ENCODE assay signal across 17 mouse cellular contexts in genomic region chr3:59168476-59168875, GRCm38 (mm10). TPM values are rescaled to one million over a fixed set of nuclear protein-coding genes. Genes with fewer than 3 reads are reported as not detected.
DNase-seq lines count a peak whose midpoint lies in the region; ATAC-seq and TF ChIP-seq lines count a peak whose summit lies in the region.
"Had no signal": no experiment of that assay in that cellular context is flagged by ENCODE, and none has a peak within 500 bp of the region (broad histone marks: within the 10 kb centered on the region; RNA-seq: fewer than 3 reads in every experiment).

No protein-coding gene starts in this region.

- peak; percentile 31; the same call in 1 of the 2 replicates for TF ChIP-seq CTCF in kidney, postnatal 0 days (IDR thresholded peaks at IDR 0.05; ENCODE audit: low read depth)
- peak; percentile 42 for TF ChIP-seq CTCF in stomach, postnatal 0 days (IDR thresholded peaks at IDR 0.05; ENCODE audit: low read depth)

- H3K4me2 ChIP-seq in kidney, postnatal 0 days (ENCODE audit: low read length): no peak overlapping the region
- H3K4me2 ChIP-seq in neural tube, embryonic 15.5 days: no peak overlapping the region
- H3K4me2 ChIP-seq in stomach, postnatal 0 days (replicated peaks; ENCODE audit: low read depth): no peak overlapping the region
- H3K4me2 ChIP-seq: heart, embryonic 13.5 days; hindbrain, embryonic 14.5 days had no signal

- 90% methylated on average over 6 of the region's 6 CpGs for WGBS in kidney, postnatal 0 days
- WGBS in neural tube, embryonic 15.5 days: 93% methylated on average over 6 of the region's 6 CpGs
- 77% methylated on average over 6 of the region's 6 CpGs for WGBS in stomach, postnatal 0 days

- no peaks in the 10 kb centered on the region for H3K9me3 ChIP-seq in kidney, postnatal 0 days (replicated peaks; ENCODE audit: low read length)
- no peaks in the 10 kb centered on the region for H3K9me3 ChIP-seq in neural tube, embryonic 15.5 days (replicated peaks)
- no peaks in the 10 kb centered on the region for H3K9me3 ChIP-seq in stomach, postnatal 0 days (ENCODE audit: control insufficient read depth, low read length)
- H3K9me3 ChIP-seq: heart, embryonic 13.5 days had no signal

- no peak for TF ChIP-seq EP300 in stomach, postnatal 0 days (optimal IDR thresholded peaks at IDR 0.05)

- no peak for ATAC-seq in kidney, postnatal 0 days (replicated peaks; ENCODE audit: low FRiP score, low read depth)
- 0 out of 2 replicates have a peak, but pooled peaks have one; percentile 38 for ATAC-seq in neural tube, embryonic 15.5 days (ENCODE audit: low FRiP score)
- ATAC-seq in stomach, postnatal 0 days (ENCODE audit: low FRiP score, low TSS enrichment): no peak
- no peak for ATAC-seq in activated CD4-positive, CD25-positive, alpha-beta regulatory T cell, adult 4 months

- DNase-seq in kidney, postnatal 0 days (ENCODE audit: low spot score): no peak
- no peak for DNase-seq in kidney, adult 8-10 months
- DNase-seq in neural tube, embryonic 10.5 days (ENCODE audit: extremely low spot score, low spot score): no peak
- DNase-seq in NIH3T3 (ENCODE audit: low read depth): peak; percentile 11
- DNase-seq in stomach, postnatal 0 days (ENCODE audit: low spot score): no peak
- DNase-seq: adrenal gland, postnatal 14 days; cerebellum, adult 9-10 months; gastrocnemius, postnatal 25 days; kidney, adult 9 months; right cerebral cortex, postnatal 25 days had no signal

- H3K9ac ChIP-seq in kidney, postnatal 0 days (ENCODE audit: low read depth, low read length): no peak overlapping the region
- H3K9ac ChIP-seq in neural tube, embryonic 15.5 days (replicated peaks): no peak overlapping the region
- H3K9ac ChIP-seq in stomach, postnatal 0 days (ENCODE audit: low read length): no peak overlapping the region
- H3K9ac ChIP-seq: heart, embryonic 13.5 days; hindbrain, embryonic 14.5 days had no signal

- no peaks in the 10 kb centered on the region for H3K4me1 ChIP-seq in kidney, postnatal 0 days (replicated peaks; ENCODE audit: insufficient read depth, low read length)
- no peaks in the 10 kb centered on the region for H3K4me1 ChIP-seq in neural tube, embryonic 15.5 days
- no peaks in the 10 kb centered on the region; the same call in 1 of the 2 replicates for H3K4me1 ChIP-seq in stomach, postnatal 0 days (replicated peaks; ENCODE audit: control insufficient read depth, insufficient read depth)

- no peak overlapping the region for H3K27ac ChIP-seq in kidney, postnatal 0 days
- no peak overlapping the region for H3K27ac ChIP-seq in neural tube, embryonic 15.5 days (replicated peaks)
- H3K27ac ChIP-seq in stomach, postnatal 0 days (replicated peaks): peak overlapping the region; percentile 37
- H3K27ac ChIP-seq: heart, embryonic 13.5 days; hindbrain, embryonic 14.5 days; left cerebral cortex, adult 2 months had no signal

- H3K36me3 ChIP-seq in kidney, postnatal 0 days (ENCODE audit: insufficient read depth, low read length): no peaks in the 10 kb centered on the region
- no peaks in the 10 kb centered on the region for H3K36me3 ChIP-seq in neural tube, embryonic 15.5 days
- no peaks in the 10 kb centered on the region for H3K36me3 ChIP-seq in stomach, postnatal 0 days (ENCODE audit: control insufficient read depth, insufficient read depth, low read length)
- H3K36me3 ChIP-seq: heart, embryonic 13.5 days had no signal

- H3K4me3 ChIP-seq in kidney, postnatal 0 days (replicated peaks; ENCODE audit: low read depth, low read length): no peak overlapping the region
- no peak overlapping the region for H3K4me3 ChIP-seq in neural tube, embryonic 15.5 days (replicated peaks)
- no peak overlapping the region for H3K4me3 ChIP-seq in stomach, postnatal 0 days (ENCODE audit: low read depth, low read length)
- H3K4me3 ChIP-seq: erythroblast, embryonic 14.5 days; heart, embryonic 13.5 days; left cerebral cortex, adult 2 months; myocyte had no signal

- H3K27me3 ChIP-seq in kidney, postnatal 0 days (ENCODE audit: insufficient read depth, low read length): no peaks in the 10 kb centered on the region
- H3K27me3 ChIP-seq in neural tube, embryonic 15.5 days (replicated peaks): no peaks in the 10 kb centered on the region
- H3K27me3 ChIP-seq in stomach, postnatal 0 days (ENCODE audit: control insufficient read depth, insufficient read depth, low read length): no peaks in the 10 kb centered on the region
- H3K27me3 ChIP-seq: heart, embryonic 13.5 days had no signal

RNA-seq across cellular contexts. Expression of gene P2ry14, which starts 15.1 kb away (rescaled TPM):
- 8.8 and 8.9 TPM in 2 replicates for polyA plus RNA-seq in kidney, postnatal 0 days (2015; fragmentation: Nextera tagmentation; extraction: Ambion mirVana)
- polyA plus RNA-seq in neural tube, embryonic 15.5 days (2015; fragmentation: Nextera tagmentation; extraction: Ambion mirVana): 4.9 and 5.0 TPM in 2 replicates
- polyA plus RNA-seq in stomach, postnatal 0 days (2015; fragmentation: Nextera tagmentation; extraction: Ambion mirVana): 9.8 and 13.4 TPM in 2 replicates
- polyA plus RNA-seq in activated CD4-positive, CD25-positive, alpha-beta regulatory T cell, adult 4 months (2017; shearing (Covaris generic)): 1 to 10 TPM; 5.0 to 5.1 TPM
- polyA plus RNA-seq: erythroblast, embryonic 14.5 days had no signal

RNA-seq across cellular contexts. Expression of gene Gpr87, which starts 26.4 kb away (rescaled TPM):
- 0.20 and 0.53 TPM in 2 replicates for polyA plus RNA-seq in kidney, postnatal 0 days (2015; fragmentation: Nextera tagmentation; extraction: Ambion mirVana)
- polyA plus RNA-seq in neural tube, embryonic 15.5 days (2015; fragmentation: Nextera tagmentation; extraction: Ambion mirVana): 0.13 and 0.77 TPM in 2 replicates
- 46.9 and 49.3 TPM in 2 replicates for polyA plus RNA-seq in stomach, postnatal 0 days (2015; fragmentation: Nextera tagmentation; extraction: Ambion mirVana)
- polyA plus RNA-seq in activated CD4-positive, CD25-positive, alpha-beta regulatory T cell, adult 4 months (2017; shearing (Covaris generic)): not detected
- polyA plus RNA-seq: erythroblast, embryonic 14.5 days; heart, embryonic 13.5 days; hindbrain, embryonic 14.5 days; myocyte had no signal

RNA-seq across cellular contexts. Expression of gene P2ry13, which starts 42.2 kb away (rescaled TPM):
- polyA plus RNA-seq in kidney, postnatal 0 days (2015; fragmentation: Nextera tagmentation; extraction: Ambion mirVana): 0.86 and 0.88 TPM in 2 replicates
- polyA plus RNA-seq in neural tube, embryonic 15.5 days (2015; fragmentation: Nextera tagmentation; extraction: Ambion mirVana): 1.9 and 2.3 TPM in 2 replicates
- 1.6 and 1.7 TPM in 2 replicates for polyA plus RNA-seq in stomach, postnatal 0 days (2015; fragmentation: Nextera tagmentation; extraction: Ambion mirVana)
- polyA plus RNA-seq in activated CD4-positive, CD25-positive, alpha-beta regulatory T cell, adult 4 months (2017; shearing (Covaris generic)): under 1 TPM; 0.18 to 0.44 TPM
- polyA plus RNA-seq: erythroblast, embryonic 14.5 days; myocyte had no signal

Comparison
In these comparisons a context has a peak if more than half of its experiments do, and no peak if none do; other contexts are left out.
1. RNA of gene Gpr87, which starts 26.4 kb away (polyA plus RNA-seq): 46.9 to 49.3 TPM in stomach, postnatal 0 days; 0.20 to 0.53 TPM in kidney, postnatal 0 days, 0.13 to 0.77 TPM in neural tube, embryonic 15.5 days and not detected in activated CD4-positive, CD25-positive, alpha-beta regulatory T cell, adult 4 months; every median in the first group is over 10 times any median in the second.